ENCODE assay signal across 9 mouse cellular contexts in genomic region chr4:133292901-133293843, GRCm38 (mm10). TPM values are rescaled to one million over a fixed set of nuclear protein-coding genes. Genes with fewer than 3 reads are reported as not detected.
DNase-seq lines count a peak whose midpoint lies in the region; ATAC-seq and TF ChIP-seq lines count a peak whose summit lies in the region.
"Had no signal": no experiment of that assay in that cellular context is flagged by ENCODE, and none has a peak within 500 bp of the region (broad histone marks: within the 10 kb centered on the region; RNA-seq: fewer than 3 reads in every experiment).

No protein-coding gene starts in this region.

- peak overlapping the region; percentile 51 for H3K27ac ChIP-seq in kidney, embryonic 14.5 days (ENCODE audit: low read depth, low read length)
- H3K27ac ChIP-seq in embryonic facial prominence, embryonic 12.5 days, result peak overlapping the region; percentile 57; the same call in 1 of the 2 replicates
- 0 out of 2 replicates have a peak overlapping the region, but pooled peaks have one; percentile 14 for H3K27ac ChIP-seq in limb, embryonic 14.5 days (replicated peaks; ENCODE audit: low read depth, low read length)
- H3K27ac ChIP-seq in testis, adult 2 months (ENCODE audit: control insufficient read depth, insufficient read depth, low read depth, low read length), result peak overlapping the region; percentile 43
- H3K27ac ChIP-seq: liver, embryonic 13.5 days had no signal

- H3K4me2 ChIP-seq in kidney, embryonic 14.5 days (replicated peaks; ENCODE audit: low read depth, low read length), result peak overlapping the region; percentile 30
- no peak overlapping the region for H3K4me2 ChIP-seq in embryonic facial prominence, embryonic 12.5 days (replicated peaks)
- no peak overlapping the region for H3K4me2 ChIP-seq in limb, embryonic 14.5 days (replicated peaks; ENCODE audit: low read depth, low read length, severe bottlenecking)
- H3K4me2 ChIP-seq: liver, embryonic 13.5 days had no signal

- TF ChIP-seq CTCF in testis, adult 2 months (IDR thresholded peaks at IDR 0.05; ENCODE audit: control insufficient read depth, insufficient read depth, insufficient replicate concordance, low read depth, low read length), result no peak

- peak overlapping the region; percentile 25 for H3K9ac ChIP-seq in kidney, embryonic 14.5 days (ENCODE audit: low read depth, low read length)
- H3K9ac ChIP-seq in embryonic facial prominence, embryonic 12.5 days, result peak overlapping the region; percentile 31
- H3K9ac ChIP-seq in limb, embryonic 14.5 days (ENCODE audit: low read depth, low read length, severe bottlenecking), result 0 out of 2 replicates have a peak overlapping the region, but pooled peaks have one; percentile 12
- H3K9ac ChIP-seq: liver, embryonic 13.5 days had no signal

- peaks cover 28% of the 10 kb centered on the region for H3K4me1 ChIP-seq in kidney, embryonic 14.5 days (ENCODE audit: control insufficient read depth, insufficient read depth, low read length)
- H3K4me1 ChIP-seq in embryonic facial prominence, embryonic 12.5 days, result peaks cover 25% of the 10 kb centered on the region
- H3K4me1 ChIP-seq in limb, embryonic 14.5 days (ENCODE audit: control insufficient read depth, insufficient read depth, low read length), result peaks cover 16% of the 10 kb centered on the region
- no peaks in the 10 kb centered on the region for H3K4me1 ChIP-seq in testis, adult 2 months (ENCODE audit: control insufficient read depth, insufficient read depth, low read length)

- DNase-seq in kidney, postnatal 36 days, result no peak
- DNase-seq in limb, embryonic 14.5 days (ENCODE audit: low spot score), result no peak
- DNase-seq in right cerebral cortex, postnatal 25 days, result no peak
- DNase-seq in left cerebral cortex, postnatal 25 days (ENCODE audit: low spot score in 2 of 2), result no peak
- no peak for DNase-seq in right cerebral cortex, postnatal 10 days (ENCODE audit: low spot score in 2 of 2)
- DNase-seq: liver, embryonic 13.5 days had no signal

- H3K36me3 ChIP-seq in kidney, embryonic 14.5 days (ENCODE audit: control insufficient read depth, insufficient read depth, low read length), result peaks cover 15% of the 10 kb centered on the region; the same call in 1 of the 2 replicates
- H3K36me3 ChIP-seq in embryonic facial prominence, embryonic 12.5 days, result peaks cover 26% of the 10 kb centered on the region; the same call in 1 of the 2 replicates
- H3K36me3 ChIP-seq in limb, embryonic 14.5 days (ENCODE audit: control insufficient read depth, insufficient read depth, low read length), result peaks cover 49% of the 10 kb centered on the region
- H3K36me3 ChIP-seq in testis, adult 2 months (ENCODE audit: control insufficient read depth, insufficient read depth, low read length), result no peaks in the 10 kb centered on the region; the same call in 1 of the 2 replicates

- no peaks in the 10 kb centered on the region for H3K27me3 ChIP-seq in kidney, embryonic 14.5 days (ENCODE audit: control insufficient read depth, insufficient read depth, low read length)
- 0 out of 2 replicates have a peak, but pooled peaks cover 4% of the 10 kb centered on the region for H3K27me3 ChIP-seq in embryonic facial prominence, embryonic 12.5 days
- no peaks in the 10 kb centered on the region for H3K27me3 ChIP-seq in limb, embryonic 14.5 days (ENCODE audit: control insufficient read depth, insufficient read depth, low read length)
- H3K27me3 ChIP-seq in testis, adult 2 months (ENCODE audit: control insufficient read depth, insufficient read depth, low read length), result no peaks in the 10 kb centered on the region

- intact Hi-C loops in left cerebral cortex, postnatal 25 days (cut with DNase I), result no loop called here

- ATAC-seq in kidney, embryonic 14.5 days (ENCODE audit: low FRiP score, low TSS enrichment), result peak; percentile 85
- ATAC-seq in embryonic facial prominence, embryonic 12.5 days (ENCODE audit: insufficient number of reproducible peaks, insufficient read depth, low FRiP score, low TSS enrichment), result peak; percentile 42; the same call in 1 of the 2 replicates
- ATAC-seq in limb, embryonic 14.5 days (ENCODE audit: low FRiP score, low read depth), result no peak

- 6% methylated on average over 22 of the region's 24 CpGs for WGBS in kidney, embryonic 14.5 days
- 17% methylated on average over 24 of the region's 24 CpGs for WGBS in embryonic facial prominence, embryonic 12.5 days
- 21% methylated on average over 24 of the region's 24 CpGs for WGBS in limb, embryonic 14.5 days

- no peaks in the 10 kb centered on the region for H3K9me3 ChIP-seq in kidney, embryonic 14.5 days (ENCODE audit: control insufficient read depth, low read length)
- no peaks in the 10 kb centered on the region for H3K9me3 ChIP-seq in embryonic facial prominence, embryonic 12.5 days
- no peaks in the 10 kb centered on the region for H3K9me3 ChIP-seq in limb, embryonic 14.5 days (ENCODE audit: control insufficient read depth, low read length)
- H3K9me3 ChIP-seq: liver, embryonic 13.5 days had no signal

- TF ChIP-seq POLR2A in limb, embryonic 14.5 days (IDR thresholded peaks at IDR 0.05; ENCODE audit: borderline replicate concordance, extremely low read depth, insufficient read depth, insufficient read length), result no peak
- TF ChIP-seq POLR2A in testis, adult 2 months (IDR thresholded peaks at IDR 0.05; ENCODE audit: control insufficient read depth, low read depth, low read length), result peak; percentile 17; the same call in 1 of the 2 replicates

- H3K4me3 ChIP-seq in kidney, embryonic 14.5 days (ENCODE audit: low read length), result no peak overlapping the region
- H3K4me3 ChIP-seq in embryonic facial prominence, embryonic 12.5 days, result no peak overlapping the region
- no peak overlapping the region for H3K4me3 ChIP-seq in limb, embryonic 14.5 days (replicated peaks; ENCODE audit: low read length)
- H3K4me3 ChIP-seq in testis, adult 2 months (ENCODE audit: control insufficient read depth, low read depth, low read length), result no peak overlapping the region
- H3K4me3 ChIP-seq: liver, embryonic 13.5 days had no signal

RNA-seq across cellular contexts. Expression of gene Tmem222, which starts 15.6 kb away (rescaled TPM):
- polyA plus RNA-seq in kidney, embryonic 14.5 days (2014; fragmentation: Nextera tagmentation; extraction: Ambion mirVana), result 74.9 and 87.9 TPM in 2 replicates
- 80.2 and 81.8 TPM in 2 replicates for polyA plus RNA-seq in embryonic facial prominence, embryonic 12.5 days (2016; fragmentation: Nextera tagmentation; extraction: Ambion mirVana)
- 101 and 119 TPM in 2 replicates for polyA plus RNA-seq in limb, embryonic 14.5 days (2012; rRNA removed)
- 81.6 and 84.1 TPM in 2 replicates for polyA plus RNA-seq in limb, embryonic 14.5 days (2014; fragmentation: Nextera tagmentation; extraction: Ambion mirVana)
- polyA plus RNA-seq in testis, adult 2 months (2012; rRNA removed), result 48.5 and 50.1 TPM in 2 replicates
- total RNA-seq in left cerebral cortex, postnatal 25 days (2021), result 10 to 100 TPM; 87.4 to 92.5 TPM

RNA-seq across cellular contexts. Expression of gene Sytl1, which starts 30.3 kb away (rescaled TPM):
- 0.70 and 1.1 TPM in 2 replicates for polyA plus RNA-seq in kidney, embryonic 14.5 days (2014; fragmentation: Nextera tagmentation; extraction: Ambion mirVana)
- polyA plus RNA-seq in embryonic facial prominence, embryonic 12.5 days (2016; fragmentation: Nextera tagmentation; extraction: Ambion mirVana), result 2.3 and 2.8 TPM in 2 replicates
- polyA plus RNA-seq in limb, embryonic 14.5 days (2012; rRNA removed), result 14.3 and 15.7 TPM in 2 replicates
- polyA plus RNA-seq in limb, embryonic 14.5 days (2014; fragmentation: Nextera tagmentation; extraction: Ambion mirVana), result 17.9 and 23.3 TPM in 2 replicates
- 0.33 and 0.97 TPM in 2 replicates for polyA plus RNA-seq in testis, adult 2 months (2012; rRNA removed)
- total RNA-seq in left cerebral cortex, postnatal 25 days (2021), result 1 to 10 TPM in 1 of 2 experiments, under 1 TPM in 1; 0.98 to 1.2 TPM

RNA-seq across cellular contexts. Expression of gene Map3k6, which starts 52.6 kb away (rescaled TPM):
- polyA plus RNA-seq in kidney, embryonic 14.5 days (2014; fragmentation: Nextera tagmentation; extraction: Ambion mirVana), result 2.8 and 4.1 TPM in 2 replicates
- polyA plus RNA-seq in embryonic facial prominence, embryonic 12.5 days (2016; fragmentation: Nextera tagmentation; extraction: Ambion mirVana), result 2.6 and 2.7 TPM in 2 replicates
- 6.7 and 7.5 TPM in 2 replicates for polyA plus RNA-seq in limb, embryonic 14.5 days (2012; rRNA removed)
- 9.4 and 10.4 TPM in 2 replicates for polyA plus RNA-seq in limb, embryonic 14.5 days (2014; fragmentation: Nextera tagmentation; extraction: Ambion mirVana)
- polyA plus RNA-seq in testis, adult 2 months (2012; rRNA removed), result 4.7 and 8.5 TPM in 2 replicates
- 1 to 10 TPM; 4.7 to 5.3 TPM for total RNA-seq in left cerebral cortex, postnatal 25 days (2021)
